Mouse (Mus musculus) liver, embryonic 14.5 days (tissue): ENCODE results near the gene Tmem74b. TPM values are rescaled to one million over a fixed set of nuclear protein-coding genes. Genes with fewer than 3 reads are reported as not detected.

Experiments
- ATAC-seq: fragments of 200-750 bp; cut with Nextera tagmentation; 2 replicates; pipeline ENCODE4 v1.8.0; 2017; ENCODE audit warnings: moderate number of reproducible peaks, mild to moderate bottlenecking, moderate library complexity; ENCODE audit not compliant: insufficient read depth
- DNase-seq, 3 experiments: peaks; one replicate each; pipeline ENCODE4 v3.0.0-alpha.2; 2012 to 2013; ENCODE audit warnings: low read depth in 3 of 3, low spot score in 3 of 3
- H3K27ac ChIP-seq: fragments of 300-500 bp; sonication (generic); 2 replicates; pipeline ENCODE4 v1.5.1; 2014; ENCODE audit warnings: moderate library complexity, mild to moderate bottlenecking, control low read depth, inconsistent platforms
- H3K27me3 ChIP-seq: fragments of 300-500 bp; sonication (generic); 2 replicates; pipeline ENCODE4 v1.6.1; 2014; ENCODE audit warnings: mild to moderate bottlenecking, low read length, moderate library complexity; ENCODE audit not compliant: control insufficient read depth, insufficient read depth
- H3K36me3 ChIP-seq: fragments of 300-500 bp; sonication (generic); replicated peaks from 2 replicates; pipeline ENCODE4 v1.6.1; 2014; ENCODE audit warnings: low read depth; ENCODE audit not compliant: control insufficient read depth, insufficient read depth
- H3K4me1 ChIP-seq, 2 experiments: fragments of 200-500 bp in 1 of 2; fragments of 300-500 bp in 1 of 2; sonication (generic) in 1 of 2; replicated peaks; 2 replicates each; pipeline ENCODE4 v1.6.1; 2012 to 2014; ENCODE audit warnings: antibody characterized with exemption in 1 of 2, inconsistent platforms in 1 of 2, low read length in 1 of 2; ENCODE audit not compliant: control insufficient read depth in 2 of 2, insufficient read depth in 2 of 2
- H3K4me2 ChIP-seq: fragments of 300-500 bp; sonication (generic); 2 replicates; pipeline ENCODE4 v1.6.1; 2014; ENCODE audit warnings: low read depth, mild to moderate bottlenecking, control low read depth, moderate library complexity
- H3K4me3 ChIP-seq, 2 experiments: fragments of 200-500 bp in 1 of 2; fragments of 300-500 bp in 1 of 2; sonication (generic) in 1 of 2; 2 replicates each; pipeline ENCODE4 v1.5.1; 2012 to 2014; ENCODE audit warnings: low read depth in 2 of 2, low read length in 2 of 2, mild to moderate bottlenecking in 2 of 2, control low read depth in 1 of 2, inconsistent platforms in 1 of 2, moderate library complexity in 1 of 2; ENCODE audit not compliant: insufficient read depth in 1 of 2
- H3K9ac ChIP-seq: fragments of 300-500 bp; sonication (generic); replicated peaks from 2 replicates; pipeline ENCODE4 v1.6.1; 2014; ENCODE audit warnings: mild to moderate bottlenecking, control low read depth, moderate library complexity
- H3K9me3 ChIP-seq: fragments of 300-500 bp; sonication (generic); 2 replicates; pipeline ENCODE4 v1.6.1; 2016; ENCODE audit warnings: low read length, mixed read lengths; ENCODE audit not compliant: control insufficient read depth
- CTCF ChIP-seq: IDR thresholded peaks from 2 replicates; pipeline ENCODE4 v1.5.1; 2016; ENCODE audit warnings: antibody characterized with exemption, low read depth, control low read depth
- EP300 ChIP-seq: IDR thresholded peaks from 2 replicates; pipeline ENCODE4 v1.6.1; 2016; ENCODE audit warnings: antibody characterized with exemption, low read depth
- WGBS: fragments of 180-500 bp; shearing (Covaris S2); extraction: QIAGEN DNeasy Blood & Tissue Kit; methylation state at CpG from one replicate; pipeline ENCODE4 v1.1.7; 2014; ENCODE audit not compliant: insufficient replicate concordance; 5-methylcytosine and 5-hydroxymethylcytosine counted together
- polyA plus RNA-seq, 2 experiments: library from polyadenylated mRNA; depleted of rRNA in 1 of 2; stranded (reverse) in 1 of 2; unstranded in 1 of 2; fragments of >200 nt; fragmentation: Nextera tagmentation in 1 of 2; extraction: Ambion mirVana in 1 of 2; gene quantifications; 2 replicates each; pipeline versions ENCODE4 v1.2.1 to v1.2.3; 2012 to 2014

Gene Tmem74b
- polyA plus RNA-seq, 2 experiments = 0.02 to 0.06 TPM

GRCm38 (mm10) chr2:151740741-151741526 lies 39.1 kb downstream of the Tmem74b start:
- ATAC-seq (peak; percentile 75), DNase-seq (peak; percentile 86 to 87 (median 87))
- TF ChIP-seq CTCF (no peak), EP300 (peak; percentile 60)
- H3K36me3 ChIP-seq = no peaks in the 10 kb centered on the region; the same call in 1 of the 2 replicates
- peak overlapping the region; percentile 96 for H3K27ac ChIP-seq
- WGBS = under 1% methylated on average over 61 of the region's 61 CpGs
- H3K4me1 ChIP-seq = peaks cover 58 to 62% of the 10 kb centered on the region in 2 experiments
- H3K4me2 ChIP-seq = peak overlapping the region; percentile 79
- no peaks in the 10 kb centered on the region for H3K27me3 ChIP-seq
- H3K4me3 ChIP-seq = peak overlapping the region; percentile 83 to 98
- no peaks in the 10 kb centered on the region for H3K9me3 ChIP-seq
- peak overlapping the region; percentile 94 for H3K9ac ChIP-seq

- no peak overlapping the region for H3K4me3 ChIP-seq
- H3K27ac ChIP-seq = peak overlapping the region; percentile 96
- H3K9me3 ChIP-seq = no peaks in the 10 kb centered on the region
- no peaks in the 10 kb centered on the region for H3K27me3 ChIP-seq
- H3K9ac ChIP-seq = peak overlapping the region; percentile 27; the same call in 1 of the 2 replicates
- peaks cover 54 to 60% of the 10 kb centered on the region in 2 experiments for H3K4me1 ChIP-seq
- H3K36me3 ChIP-seq = no peaks in the 10 kb centered on the region
- TF ChIP-seq CTCF (no peak), EP300 (0 out of 2 replicates have a peak, but pooled peaks have one; percentile 21)
- no peak for ATAC-seq
- H3K4me2 ChIP-seq = peak overlapping the region; percentile 79
- 55% methylated on average over 1 of the region's 1 CpGs for WGBS
- DNase-seq = peak in 1 of 3 experiments; percentile 51
These were observed 40.3 kb downstream of the Tmem74b start for GRCm38 (mm10) chr2:151742084-151742483.

GRCm38 (mm10) chr2:151742850-151743679 lies 41.3 kb downstream of the Tmem74b start:
- WGBS = 23% methylated on average over 6 of the region's 6 CpGs
- peak; percentile 75 for ATAC-seq
- Histone ChIP-seq H3K9ac (peak overlapping the region; percentile 66), H3K36me3 (no peaks in the 10 kb centered on the region), H3K4me2 (peak overlapping the region; percentile 79), H3K27ac (peak overlapping the region; percentile 96), H3K9me3 (no peaks in the 10 kb centered on the region), H3K27me3 (no peaks in the 10 kb centered on the region), H3K4me3 (0 out of 4 replicates have a peak overlapping the region, but pooled peaks of 1 of the 2 experiments have one; percentile 12), H3K4me1 (peaks cover 48 to 54% of the 10 kb centered on the region in 2 experiments)
- DNase-seq = peak in 2 of 3 experiments; percentile 64 to 73
- TF ChIP-seq CTCF = no peak
- peak; percentile 86 for TF ChIP-seq EP300

- Histone ChIP-seq H3K36me3 (no peaks in the 10 kb centered on the region), H3K4me1 (peaks cover 42 to 47% of the 10 kb centered on the region in 2 experiments), H3K4me3 (0 out of 4 replicates have a peak within 1 kb of the TSS, but pooled peaks of 1 of the 2 experiments have one; percentile 12), H3K27me3 (no peaks in the 10 kb centered on the region), H3K27ac (peak within 1 kb of the TSS; percentile 96), H3K4me2 (peak within 1 kb of the TSS; percentile 79), H3K9ac (peak within 1 kb of the TSS; percentile 66), H3K9me3 (no peaks in the 10 kb centered on the region)
- TF ChIP-seq CTCF = no peak
- TF ChIP-seq EP300 = no peak
- no peak for ATAC-seq
- DNase-seq = no peak
These were observed 42.0 kb downstream of the Tmem74b start, which contains the start of gene Psmf1 for GRCm38 (mm10) chr2:151743845-151744244. Gene Psmf1 (minus strand): TSS chr2:151744186.
